Mouse (Mus musculus) thymus, adult 2 months (tissue): ENCODE results near the gene Pitpnb. TPM values are rescaled to one million over a fixed set of nuclear protein-coding genes. Genes with fewer than 3 reads are reported as not detected.
A peak's percentile ranks its signal among the peaks of the same experiment; 100 is the strongest.

Experiments used
- DNase-seq: peaks from one replicate; pipeline ENCODE4 v3.0.0; 2021
- H3K27ac ChIP-seq: fragments of 200-500 bp; 2 replicates; pipeline ENCODE4 v1.5.1; 2012; ENCODE audit warnings: low read length, control low read depth; ENCODE audit not compliant: control insufficient read depth, insufficient read depth
- H3K27me3 ChIP-seq: fragments of 200-500 bp; 2 replicates; pipeline ENCODE4 v1.6.1; 2012; ENCODE audit warnings: mild to moderate bottlenecking, low read length, moderate library complexity, mixed read lengths; ENCODE audit not compliant: control insufficient read depth, insufficient read depth
- H3K36me3 ChIP-seq: fragments of 200-500 bp; 2 replicates; pipeline ENCODE4 v1.6.1; 2012; ENCODE audit warnings: mild to moderate bottlenecking, low read length, moderate library complexity; ENCODE audit not compliant: control insufficient read depth, insufficient read depth
- H3K4me1 ChIP-seq: fragments of 200-500 bp; replicated peaks from 2 replicates; pipeline ENCODE4 v1.6.1; 2012; ENCODE audit warnings: low read length; ENCODE audit not compliant: control insufficient read depth, insufficient read depth
- H3K4me3 ChIP-seq: fragments of 200-500 bp; 2 replicates; pipeline ENCODE4 v1.5.1; 2012; ENCODE audit warnings: mild to moderate bottlenecking, low read length, control low read depth, moderate library complexity; ENCODE audit not compliant: control insufficient read depth, insufficient read depth
- CTCF ChIP-seq: fragments of 200-500 bp; IDR thresholded peaks from 2 replicates; pipeline ENCODE4 v1.5.1; 2012; ENCODE audit warnings: mild to moderate bottlenecking, control low read depth, low read length, moderate library complexity, borderline replicate concordance; ENCODE audit not compliant: control insufficient read depth, poor library complexity, insufficient read depth; ENCODE audit errors: extremely low read depth
- POLR2A ChIP-seq: fragments of 200-500 bp; IDR thresholded peaks from 2 replicates; pipeline ENCODE4 v1.6.1; 2012; ENCODE audit warnings: mild to moderate bottlenecking, low read length, control low read depth, moderate library complexity; ENCODE audit not compliant: control insufficient read depth, poor library complexity, insufficient read depth; ENCODE audit errors: extremely low read depth
- WGBS: fragments of 180-500 bp; shearing (Covaris S2); methylation state at CpG from one replicate; pipeline ENCODE4 v1.1.7; 2018; 5-methylcytosine and 5-hydroxymethylcytosine counted together
- polyA plus RNA-seq: library from polyadenylated mRNA; depleted of rRNA; stranded (reverse); fragments of >200 nt; gene quantifications from 2 replicates; pipeline ENCODE4 v1.2.3, GENCODE M21; 2012

The Pitpnb gene
- polyA plus RNA-seq, 1 experiment, result 79.4 TPM

- 77% methylated on average over 5 of the region's 5 CpGs for WGBS
- H3K27me3 ChIP-seq, result no peaks in the 10 kb centered on the region
- TF ChIP-seq CTCF, result no peak
- no peak for TF ChIP-seq POLR2A
- no peak overlapping the region for H3K27ac ChIP-seq
- H3K4me1 ChIP-seq, result no peaks in the 10 kb centered on the region
- H3K4me3 ChIP-seq, result no peak overlapping the region
- no peaks in the 10 kb centered on the region for H3K36me3 ChIP-seq
- no peak for DNase-seq
These were observed 32.8 kb upstream of the Pitpnb start for GRCm38 (mm10) chr5:111297801-111298200.

GRCm38 (mm10) chr5:111298706-111299105, 31.9 kb upstream of the Pitpnb start:
- TF ChIP-seq POLR2A (no peak), CTCF (no peak)
- Histone ChIP-seq H3K4me3 (no peak overlapping the region), H3K36me3 (no peaks in the 10 kb centered on the region), H3K4me1 (no peaks in the 10 kb centered on the region), H3K27me3 (no peaks in the 10 kb centered on the region), H3K27ac (no peak overlapping the region)
- 89% methylated on average over 7 of the region's 7 CpGs for WGBS
- no peak for DNase-seq

GRCm38 (mm10) chr5:111300776-111301175, 29.8 kb upstream of the Pitpnb start:
- Histone ChIP-seq H3K4me3 (no peak overlapping the region), H3K4me1 (no peaks in the 10 kb centered on the region), H3K27me3 (no peaks in the 10 kb centered on the region), H3K36me3 (no peaks in the 10 kb centered on the region), H3K27ac (no peak overlapping the region)
- no peak for TF ChIP-seq CTCF
- no peak for TF ChIP-seq POLR2A
- WGBS, result 88% methylated on average over 8 of the region's 8 CpGs
- DNase-seq, result no peak

- Histone ChIP-seq H3K27me3 (no peaks in the 10 kb centered on the region), H3K36me3 (no peaks in the 10 kb centered on the region), H3K4me3 (no peak overlapping the region), H3K27ac (no peak overlapping the region), H3K4me1 (no peaks in the 10 kb centered on the region)
- TF ChIP-seq POLR2A (no peak), CTCF (no peak)
- WGBS, result 23% methylated on average over 7 of the region's 7 CpGs
- no peak for DNase-seq
These were observed 28.8 kb upstream of the Pitpnb start for GRCm38 (mm10) chr5:111301736-111302135.

- no peak overlapping the region for H3K27ac ChIP-seq
- TF ChIP-seq CTCF (no peak), POLR2A (no peak)
- peak; percentile 5 for DNase-seq
- 96% methylated on average over 3 of the region's 3 CpGs for WGBS
- no peaks in the 10 kb centered on the region for H3K4me1 ChIP-seq
- no peak overlapping the region for H3K4me3 ChIP-seq
- H3K36me3 ChIP-seq, result no peaks in the 10 kb centered on the region
- no peaks in the 10 kb centered on the region for H3K27me3 ChIP-seq
These were observed 25.8 kb upstream of the Pitpnb start for GRCm38 (mm10) chr5:111304730-111305129.

- TF ChIP-seq POLR2A (no peak), CTCF (no peak)
- Histone ChIP-seq H3K4me3 (no peak overlapping the region), H3K36me3 (no peaks in the 10 kb centered on the region), H3K4me1 (no peaks in the 10 kb centered on the region), H3K27me3 (no peaks in the 10 kb centered on the region), H3K27ac (no peak overlapping the region)
- WGBS, result 64% methylated on average over 6 of the region's 6 CpGs
- no peak for DNase-seq
These were observed 20.4 kb upstream of the Pitpnb start for GRCm38 (mm10) chr5:111310185-111310584.

GRCm38 (mm10) chr5:111313833-111314232, 16.7 kb upstream of the Pitpnb start:
- 96% methylated on average over 9 of the region's 9 CpGs for WGBS
- H3K36me3 ChIP-seq, result no peaks in the 10 kb centered on the region

More at GRCm38 (mm10) chr5:111313833-111314232, 16.7 kb upstream of the Pitpnb start:
- no peaks in the 10 kb centered on the region for H3K4me1 ChIP-seq
- H3K27me3 ChIP-seq, result no peaks in the 10 kb centered on the region
- H3K4me3 ChIP-seq, result no peak overlapping the region
- no peak for DNase-seq
- TF ChIP-seq POLR2A (no peak), CTCF (no peak)
- H3K27ac ChIP-seq, result no peak overlapping the region
